Mouse (Mus musculus) bone marrow, adult 2 months (tissue): ENCODE results near the gene Eef1e1.

Experiments used
- CTCF ChIP-seq: fragments of 200-500 bp; IDR thresholded peaks from 2 replicates; pipeline ENCODE4 v1.5.1; 2011; ENCODE audit warnings: low read length, control low read depth; ENCODE audit not compliant: control insufficient read depth, insufficient read depth
- POLR2A ChIP-seq: fragments of 200-500 bp; IDR thresholded peaks from 2 replicates; pipeline ENCODE4 v1.6.1; 2011; ENCODE audit warnings: low read depth, mild to moderate bottlenecking, control low read depth, low read length, borderline replicate concordance; ENCODE audit not compliant: control insufficient read depth

GRCm38 (mm10) chr13:38597076-38597475, 61.8 kb downstream of the Eef1e1 start:
- TF ChIP-seq CTCF, result no peak
- TF ChIP-seq POLR2A, result no peak
